Mouse (Mus musculus) limb, embryonic 14.5 days (tissue): ENCODE results near the gene Unc13d. TPM values are rescaled to one million over a fixed set of nuclear protein-coding genes. Genes with fewer than 3 reads are reported as not detected.

Experiments
- ATAC-seq: fragments of 200-750 bp; cut with Nextera tagmentation; 2 replicates; pipeline ENCODE4 v1.8.0; 2017; ENCODE audit warnings: low read depth, moderate number of reproducible peaks, moderate TSS enrichment; ENCODE audit not compliant: low FRiP score
- DNase-seq: peaks from one replicate; pipeline ENCODE4 v3.0.0-alpha.2; 2015; ENCODE audit warnings: low spot score
- H3K27ac ChIP-seq: fragments of 300-500 bp; sonication (generic); replicated peaks from 2 replicates; pipeline ENCODE4 v1.5.1; 2014; ENCODE audit warnings: low read depth, mild to moderate bottlenecking, low read length, moderate library complexity, mixed read lengths
- H3K27me3 ChIP-seq: fragments of 300-500 bp; sonication (generic); 2 replicates; pipeline ENCODE4 v1.6.1; 2014; ENCODE audit warnings: low read length, mixed read lengths; ENCODE audit not compliant: control insufficient read depth, insufficient read depth
- H3K36me3 ChIP-seq: fragments of 300-500 bp; sonication (generic); 2 replicates; pipeline ENCODE4 v1.6.1; 2014; ENCODE audit warnings: mild to moderate bottlenecking, low read length, moderate library complexity, mixed read lengths; ENCODE audit not compliant: control insufficient read depth, insufficient read depth
- H3K4me1 ChIP-seq: fragments of 300-500 bp; sonication (generic); 2 replicates; pipeline ENCODE4 v1.6.1; 2014; ENCODE audit warnings: antibody characterized with exemption, low read length, mixed read lengths; ENCODE audit not compliant: control insufficient read depth, insufficient read depth
- H3K4me2 ChIP-seq: fragments of 300-500 bp; sonication (generic); replicated peaks from 2 replicates; pipeline ENCODE4 v1.6.1; 2014; ENCODE audit warnings: low read depth, mild to moderate bottlenecking, low read length, moderate library complexity; ENCODE audit not compliant: severe bottlenecking
- H3K4me3 ChIP-seq: fragments of 300-500 bp; sonication (generic); replicated peaks from 2 replicates; pipeline ENCODE4 v1.5.1; 2014; ENCODE audit warnings: low read length
- H3K9ac ChIP-seq: fragments of 300-500 bp; sonication (generic); 2 replicates; pipeline ENCODE4 v1.6.1; 2014; ENCODE audit warnings: mild to moderate bottlenecking, low read depth, low read length, moderate library complexity; ENCODE audit not compliant: severe bottlenecking
- H3K9me3 ChIP-seq: fragments of 300-500 bp; sonication (generic); 2 replicates; pipeline ENCODE4 v1.6.1; 2016; ENCODE audit warnings: low read length; ENCODE audit not compliant: control insufficient read depth
- POLR2A ChIP-seq: fragments of 200-500 bp; IDR thresholded peaks from 2 replicates; pipeline ENCODE4 v1.8.0; 2012; ENCODE audit warnings: inconsistent platforms, mild to moderate bottlenecking, moderate library complexity, borderline replicate concordance; ENCODE audit not compliant: insufficient read depth, insufficient read length; ENCODE audit errors: extremely low read depth
- WGBS: fragments of 180-500 bp; shearing (Covaris S2); extraction: QIAGEN DNeasy Blood & Tissue Kit; methylation state at CpG from one replicate; pipeline ENCODE4 v1.1.7; 2014; 5-methylcytosine and 5-hydroxymethylcytosine counted together
- polyA plus RNA-seq, 2 experiments: library from polyadenylated mRNA; depleted of rRNA in 1 of 2; stranded (reverse) in 1 of 2; unstranded in 1 of 2; fragments of >200 nt; fragmentation: Nextera tagmentation in 1 of 2; extraction: Ambion mirVana in 1 of 2; gene quantifications; 2 replicates each; pipeline versions ENCODE4 v1.2.1 to v1.2.3; 2012 to 2014

The Unc13d gene
- polyA plus RNA-seq, 2 experiments = 3.4 to 4.3 TPM

DNA sequence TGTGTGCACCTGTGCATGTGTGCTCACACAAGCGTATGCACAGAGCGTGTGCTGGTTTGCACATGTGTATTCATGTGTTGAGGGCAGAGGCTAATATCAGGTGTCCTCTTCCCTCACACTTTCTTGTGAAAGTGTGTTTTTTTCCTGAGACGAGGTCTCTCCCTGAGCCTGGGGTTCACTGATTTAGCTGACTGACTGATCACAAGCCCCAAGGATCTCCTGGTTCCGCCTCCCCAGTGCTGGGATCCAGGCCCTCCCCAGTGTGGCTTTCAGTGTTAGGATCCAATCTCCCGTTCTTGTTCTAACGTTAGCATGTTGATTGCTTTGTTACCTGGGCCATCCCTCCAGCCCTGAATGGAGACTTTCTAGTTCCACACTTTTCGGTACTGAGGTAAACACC, 23.1 kb upstream of the Unc13d start:
- Histone ChIP-seq H3K4me2 (no peak overlapping the region), H3K4me3 (no peak overlapping the region), H3K4me1 (peaks cover 36% of the 10 kb centered on the region), H3K36me3 (no peaks in the 10 kb centered on the region), H3K9ac (no peak overlapping the region), H3K27me3 (no peaks in the 10 kb centered on the region), H3K27ac (no peak overlapping the region), H3K9me3 (no peaks in the 10 kb centered on the region)
- WGBS = 86% methylated on average over 7 of the region's 7 CpGs
- ATAC-seq = no peak
- TF ChIP-seq POLR2A = no peak
- no peak for DNase-seq

GRCm38 (mm10) chr11:116100385-116100784, 22.6 kb upstream of the Unc13d start:
- peak; percentile 35; the same call in 1 of the 2 replicates for ATAC-seq
- WGBS = 71% methylated on average over 6 of the region's 6 CpGs
- DNase-seq = peak; percentile 53

DNA sequence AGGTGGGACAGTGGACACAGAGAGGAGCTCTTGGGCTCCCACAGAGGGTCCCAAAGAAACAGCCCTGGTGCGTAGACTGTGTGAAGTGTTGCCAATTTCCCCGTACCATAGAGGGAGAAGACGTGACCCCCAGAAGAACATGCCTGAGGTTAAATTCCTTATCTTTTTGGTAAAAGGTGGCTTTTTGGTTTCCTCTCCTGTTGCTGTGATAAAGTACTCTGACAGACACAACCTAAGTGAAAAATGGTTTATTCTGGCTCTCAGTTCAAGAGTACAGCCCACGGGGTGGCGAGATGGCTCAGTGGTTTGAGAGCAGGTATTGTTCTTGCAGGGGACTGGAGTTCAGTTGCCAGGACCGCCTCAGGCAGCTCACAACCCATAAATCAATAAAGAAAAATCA, 21.7 kb upstream of the Unc13d start:
- no peak for DNase-seq
- H3K4me2 ChIP-seq = no peak overlapping the region
- 91% methylated on average over 6 of the region's 6 CpGs for WGBS
- TF ChIP-seq POLR2A = no peak
- H3K4me3 ChIP-seq = no peak overlapping the region
- H3K4me1 ChIP-seq = peaks cover 34% of the 10 kb centered on the region
- no peak for ATAC-seq
- H3K27me3 ChIP-seq = no peaks in the 10 kb centered on the region
- no peaks in the 10 kb centered on the region for H3K36me3 ChIP-seq
- H3K27ac ChIP-seq = no peak overlapping the region
- no peaks in the 10 kb centered on the region for H3K9me3 ChIP-seq
- no peak overlapping the region for H3K9ac ChIP-seq

More at GRCm38 (mm10) chr11:116100385-116100784, 22.6 kb upstream of the Unc13d start:
- no peak overlapping the region for H3K27ac ChIP-seq
- H3K4me3 ChIP-seq = no peak overlapping the region
- no peaks in the 10 kb centered on the region for H3K9me3 ChIP-seq
- H3K36me3 ChIP-seq = no peaks in the 10 kb centered on the region
- peaks cover 36% of the 10 kb centered on the region for H3K4me1 ChIP-seq
- TF ChIP-seq POLR2A = no peak
- no peaks in the 10 kb centered on the region for H3K27me3 ChIP-seq
- no peak overlapping the region for H3K4me2 ChIP-seq
- no peak overlapping the region for H3K9ac ChIP-seq

- ATAC-seq = no peak
- H3K9me3 ChIP-seq = no peaks in the 10 kb centered on the region
Measured at GRCm38 (mm10) chr11:116098711-116099460, 21.1 kb upstream of the Unc13d start.

DNA sequence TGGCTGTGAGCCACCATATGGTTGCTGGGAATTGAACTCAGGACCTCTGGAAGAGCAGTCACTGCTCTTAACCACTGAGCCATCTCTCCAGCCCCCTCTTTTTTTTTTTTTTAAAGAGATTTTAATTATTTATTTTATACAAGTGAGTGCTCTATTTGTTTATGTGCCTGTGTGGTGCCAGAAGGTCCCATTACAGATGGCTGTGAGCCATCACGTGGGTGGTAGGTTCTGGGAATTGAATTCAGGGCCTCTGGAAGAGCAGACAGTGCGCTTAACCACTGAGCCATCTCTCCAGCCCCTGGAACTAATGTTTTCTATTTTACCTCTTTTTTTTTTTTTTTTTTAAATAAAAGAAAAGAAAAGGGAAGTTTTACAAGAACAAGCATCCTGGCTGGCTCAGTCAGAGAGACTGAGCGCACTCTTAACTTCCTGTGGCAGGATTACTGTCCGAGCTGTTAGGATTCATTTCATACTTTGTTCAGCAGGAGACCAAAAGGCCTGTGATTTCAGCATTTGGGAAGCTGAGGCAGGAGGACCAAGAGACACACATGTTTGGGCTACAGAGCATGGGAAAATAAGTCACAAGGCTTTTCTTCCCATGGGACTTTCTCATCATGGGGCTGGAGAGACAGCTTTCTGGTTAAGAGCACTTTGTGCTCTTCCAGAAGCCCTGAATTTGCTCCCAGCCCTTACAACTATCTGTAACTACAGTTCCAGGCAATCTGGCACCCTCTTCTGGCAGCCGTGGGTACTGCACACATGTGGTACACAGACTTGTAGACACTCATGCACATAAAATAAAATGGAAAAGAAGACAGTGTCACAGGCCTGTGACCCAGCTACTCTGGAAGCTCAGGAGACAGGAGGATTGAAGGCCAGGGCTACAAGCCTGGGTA, 18.7 kb upstream of the Unc13d start:
- no peak for TF ChIP-seq POLR2A
- H3K9ac ChIP-seq = no peak overlapping the region
- no peak for ATAC-seq
- H3K4me2 ChIP-seq = no peak overlapping the region
- no peak for DNase-seq
- no peak overlapping the region for H3K27ac ChIP-seq
- WGBS = 90% methylated on average over 5 of the region's 5 CpGs
- H3K36me3 ChIP-seq = no peaks in the 10 kb centered on the region
- H3K27me3 ChIP-seq = no peaks in the 10 kb centered on the region
- H3K9me3 ChIP-seq = no peaks in the 10 kb centered on the region
- peaks cover 10% of the 10 kb centered on the region; the same call in 1 of the 2 replicates for H3K4me1 ChIP-seq
- H3K4me3 ChIP-seq = no peak overlapping the region

More at GRCm38 (mm10) chr11:116098711-116099460, 21.1 kb upstream of the Unc13d start:
- no peak overlapping the region for H3K9ac ChIP-seq
- H3K4me2 ChIP-seq = no peak overlapping the region
- DNase-seq = no peak
- TF ChIP-seq POLR2A = no peak
- H3K27ac ChIP-seq = no peak overlapping the region
- no peaks in the 10 kb centered on the region for H3K27me3 ChIP-seq
- peaks cover 28% of the 10 kb centered on the region for H3K4me1 ChIP-seq
- 73% methylated on average over 14 of the region's 14 CpGs for WGBS
- no peak overlapping the region for H3K4me3 ChIP-seq
- no peaks in the 10 kb centered on the region for H3K36me3 ChIP-seq
